8 mouse cellular contexts compared by ENCODE assay signal in genomic region chr1:138044196-138044945, GRCm38 (mm10).
DNase-seq lines count a peak whose midpoint lies in the region; ATAC-seq and TF ChIP-seq lines count a peak whose summit lies in the region.

No protein-coding gene starts in this region.

- H3K36me3 ChIP-seq in MEL (ENCODE audit: control insufficient read depth in 1 of 2, insufficient read depth in 2 of 2, low read length in 2 of 2), result no peaks in the 10 kb centered on the region
- no peaks in the 10 kb centered on the region for H3K36me3 ChIP-seq in forebrain, postnatal 0 days (ENCODE audit: insufficient read depth)
- no peaks in the 10 kb centered on the region for H3K36me3 ChIP-seq in lung, embryonic 15.5 days

- no peaks in the 10 kb centered on the region for H3K9me3 ChIP-seq in MEL (replicated peaks; ENCODE audit: insufficient read depth, low read length)
- no peaks in the 10 kb centered on the region for H3K9me3 ChIP-seq in forebrain, postnatal 0 days (ENCODE audit: low read length)
- no peaks in the 10 kb centered on the region for H3K9me3 ChIP-seq in lung, embryonic 15.5 days

- peak; percentile 57 to 87 (median 58) for TF ChIP-seq CTCF in MEL (IDR thresholded peaks at IDR 0.05 in 2 of 3, conservative IDR thresholded peaks at IDR 0.05 in 1 of 3; ENCODE audit: control insufficient read depth in 1 of 3, insufficient read depth in 1 of 3, low read depth in 2 of 3, low read length in 3 of 3, poor library complexity in 1 of 3, severe bottlenecking in 1 of 3)
- peak; percentile 89 for TF ChIP-seq CTCF in forebrain, postnatal 0 days (IDR thresholded peaks at IDR 0.05; ENCODE audit: low read depth)

- H3K9ac ChIP-seq in MEL (ENCODE audit: control insufficient read depth, low read depth, low read length, poor library complexity, severe bottlenecking), result no peak overlapping the region
- 0 out of 2 replicates have a peak overlapping the region, but pooled peaks have one; percentile 10 for H3K9ac ChIP-seq in forebrain, postnatal 0 days
- no peak overlapping the region for H3K9ac ChIP-seq in lung, embryonic 15.5 days

- H3K4me2 ChIP-seq in forebrain, postnatal 0 days (ENCODE audit: low read depth), result no peak overlapping the region; the same call in 1 of the 2 replicates
- no peak overlapping the region for H3K4me2 ChIP-seq in lung, embryonic 15.5 days

- H3K4me1 ChIP-seq in MEL (ENCODE audit: control insufficient read depth in 1 of 2, insufficient read depth in 2 of 2, low read length in 2 of 2), result no peaks in the 10 kb centered on the region
- H3K4me1 ChIP-seq in forebrain, postnatal 0 days (ENCODE audit: insufficient read depth), result 0 out of 2 replicates have a peak, but pooled peaks cover 3% of the 10 kb centered on the region
- H3K4me1 ChIP-seq in lung, embryonic 15.5 days, result peaks cover 13% of the 10 kb centered on the region

- WGBS in forebrain, postnatal 0 days, result 31% methylated on average over 10 of the region's 10 CpGs
- WGBS in lung, embryonic 15.5 days, result 28% methylated on average over 10 of the region's 10 CpGs

- peaks cover 0 to 2% of the 10 kb centered on the region in 2 experiments; a peak in 1 of 4 replicates for H3K27me3 ChIP-seq in MEL (ENCODE audit: control insufficient read depth in 1 of 2, insufficient read depth in 2 of 2, low read length in 2 of 2)
- no peaks in the 10 kb centered on the region for H3K27me3 ChIP-seq in forebrain, postnatal 0 days (ENCODE audit: insufficient read depth, low read length)
- H3K27me3 ChIP-seq in lung, embryonic 15.5 days, result no peaks in the 10 kb centered on the region

- no peaks in the 10 kb centered on the region for H3K79me2 ChIP-seq in MEL (ENCODE audit: control insufficient read depth, insufficient read depth, low read length, poor library complexity)

- peak; percentile 87 for ATAC-seq in cerebellum, adult (ENCODE audit: insufficient number of reproducible peaks, low FRiP score, low TSS enrichment)
- ATAC-seq in forebrain, postnatal 0 days, result peak; percentile 93
- ATAC-seq in lung, embryonic 15.5 days (ENCODE audit: borderline replicate concordance, extremely low read depth, low FRiP score, low TSS enrichment), result peak; percentile 69; the same call in 1 of the 2 replicates

- H3K27ac ChIP-seq in MEL (ENCODE audit: control insufficient read depth, low read depth, low read length), result no peak overlapping the region
- H3K27ac ChIP-seq in forebrain, postnatal 0 days (ENCODE audit: low read depth, low read length), result no peak overlapping the region
- H3K27ac ChIP-seq in lung, embryonic 15.5 days, result no peak overlapping the region

- DNase-seq in MEL (ENCODE audit: low read depth, low spot score), result peak; percentile 84
- peak; percentile 96 for DNase-seq in forebrain, postnatal 0 days
- DNase-seq in heart, postnatal 4 days, result peak; percentile 90
- DNase-seq in layer of hippocampus, adult 11-12 months (ENCODE audit: low spot score), result peak; percentile 87
- DNase-seq in ovary, postnatal 10 days (ENCODE audit: low spot score), result peak; percentile 47
- peak; percentile 89 for DNase-seq in thymus, postnatal 0 days (ENCODE audit: low spot score)

- no peak for TF ChIP-seq EP300 in MEL (IDR thresholded peaks at IDR 0.05; ENCODE audit: low read depth in 1 of 2, low read length in 2 of 2)

- H3K4me3 ChIP-seq in MEL (ENCODE audit: control insufficient read depth in 1 of 2, insufficient read depth in 1 of 2, low read depth in 2 of 2, low read length in 2 of 2), result no peak overlapping the region
- no peak overlapping the region for H3K4me3 ChIP-seq in forebrain, postnatal 0 days (ENCODE audit: low read depth, low read length)
- no peak overlapping the region for H3K4me3 ChIP-seq in lung, embryonic 15.5 days

- no peak for TF ChIP-seq POLR2A in MEL (IDR thresholded peaks at IDR 0.05; ENCODE audit: control insufficient read depth in 1 of 2, insufficient read depth in 1 of 2, low read depth in 1 of 2, low read length in 2 of 2, poor library complexity in 1 of 2)

- peak; percentile 90 for TF ChIP-seq RAD21 in MEL (IDR thresholded peaks at IDR 0.05; ENCODE audit: low read depth, low read length)

TF ChIP-seq in MEL, 35 proteins besides CTCF, POLR2A, EP300 and RAD21:
- TF ChIP-seq ETS1 (IDR thresholded peaks at IDR 0.05; ENCODE audit: low read depth, low read length) (no peak), SMC3 (IDR thresholded peaks at IDR 0.05; ENCODE audit: low read depth, low read length) (peak; percentile 78), ZNF384 (IDR thresholded peaks at IDR 0.05; ENCODE audit: low read depth, low read length) (peak; percentile 98), ZC3H11A (IDR thresholded peaks at IDR 0.05; ENCODE audit: low read depth, low read length) (peak; percentile 76)
